Mouse (Mus musculus): Measurements from ENCODE around the gene S100a10. TPM values are rescaled to one million over a fixed set of nuclear protein-coding genes. Genes with fewer than 3 reads are reported as not detected.

Gene S100a10
- polyA plus RNA-seq, 3 experiments from 2014 or later, result 678 to 1,984 (median 706) TPM

DNA sequence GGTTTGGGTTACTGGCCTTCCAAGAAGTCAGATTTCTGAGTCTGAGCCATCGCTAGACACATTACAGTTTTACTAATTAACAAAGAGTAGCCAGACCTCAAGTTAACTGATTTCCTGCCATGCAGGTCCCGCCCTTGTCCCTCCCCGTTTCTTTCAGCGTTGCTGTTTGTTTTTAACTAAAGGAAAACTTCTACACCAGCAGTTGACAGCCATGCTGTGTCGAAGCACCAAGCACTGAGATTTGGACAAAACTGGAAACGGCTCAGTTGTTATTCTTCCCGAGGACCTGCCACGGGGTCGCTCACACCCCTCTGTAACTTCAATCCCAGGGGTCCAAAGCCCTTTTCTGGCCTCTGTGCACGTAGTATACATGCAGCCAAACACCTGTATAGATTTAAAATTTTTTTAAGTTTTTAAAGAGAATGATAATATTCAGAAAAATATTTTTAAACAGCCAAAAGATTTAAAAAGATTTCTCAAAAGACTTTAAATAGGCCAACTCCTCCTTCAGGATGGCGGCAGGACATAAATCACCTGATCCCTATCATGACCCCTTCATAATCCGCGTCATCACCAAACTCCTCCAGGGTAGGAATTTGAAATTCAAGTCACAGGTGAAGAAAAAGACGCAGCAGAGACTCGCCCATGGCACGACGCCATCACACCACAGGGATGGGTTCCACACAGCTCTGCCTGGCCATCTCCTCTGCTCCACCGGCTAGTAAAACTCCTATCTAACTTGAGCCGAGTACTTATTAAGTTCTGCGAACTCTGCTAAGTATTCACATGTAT lies 6.9 kb upstream of the S100a10 start:
- ATAC-seq, result peak; percentile 38

GRCm38 (mm10) chr3:93548541-93549266 lies 6.2 kb upstream of the S100a10 start:
- peak; percentile 18 for ATAC-seq

DNA sequence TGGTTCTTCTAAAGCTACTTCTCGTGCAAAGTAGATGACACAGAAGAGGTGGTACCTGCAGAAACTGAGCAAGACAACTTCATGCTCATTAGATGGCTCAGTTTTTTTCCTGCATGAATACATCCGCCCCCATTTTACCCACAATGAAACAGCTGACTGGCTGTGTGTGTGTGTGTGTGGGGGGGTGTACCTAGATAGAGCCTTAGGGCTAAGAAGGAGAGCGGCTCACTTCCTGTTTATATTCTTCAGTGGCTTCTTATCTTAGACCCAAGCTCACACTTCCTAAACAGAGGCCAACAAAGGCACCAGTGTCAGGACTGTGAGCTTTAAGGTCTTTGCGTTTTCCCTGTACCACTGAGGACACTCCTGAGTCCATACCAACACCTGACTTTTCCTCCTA lies 4.9 kb upstream of the S100a10 start:
- peak; percentile 72 for ATAC-seq

DNA sequence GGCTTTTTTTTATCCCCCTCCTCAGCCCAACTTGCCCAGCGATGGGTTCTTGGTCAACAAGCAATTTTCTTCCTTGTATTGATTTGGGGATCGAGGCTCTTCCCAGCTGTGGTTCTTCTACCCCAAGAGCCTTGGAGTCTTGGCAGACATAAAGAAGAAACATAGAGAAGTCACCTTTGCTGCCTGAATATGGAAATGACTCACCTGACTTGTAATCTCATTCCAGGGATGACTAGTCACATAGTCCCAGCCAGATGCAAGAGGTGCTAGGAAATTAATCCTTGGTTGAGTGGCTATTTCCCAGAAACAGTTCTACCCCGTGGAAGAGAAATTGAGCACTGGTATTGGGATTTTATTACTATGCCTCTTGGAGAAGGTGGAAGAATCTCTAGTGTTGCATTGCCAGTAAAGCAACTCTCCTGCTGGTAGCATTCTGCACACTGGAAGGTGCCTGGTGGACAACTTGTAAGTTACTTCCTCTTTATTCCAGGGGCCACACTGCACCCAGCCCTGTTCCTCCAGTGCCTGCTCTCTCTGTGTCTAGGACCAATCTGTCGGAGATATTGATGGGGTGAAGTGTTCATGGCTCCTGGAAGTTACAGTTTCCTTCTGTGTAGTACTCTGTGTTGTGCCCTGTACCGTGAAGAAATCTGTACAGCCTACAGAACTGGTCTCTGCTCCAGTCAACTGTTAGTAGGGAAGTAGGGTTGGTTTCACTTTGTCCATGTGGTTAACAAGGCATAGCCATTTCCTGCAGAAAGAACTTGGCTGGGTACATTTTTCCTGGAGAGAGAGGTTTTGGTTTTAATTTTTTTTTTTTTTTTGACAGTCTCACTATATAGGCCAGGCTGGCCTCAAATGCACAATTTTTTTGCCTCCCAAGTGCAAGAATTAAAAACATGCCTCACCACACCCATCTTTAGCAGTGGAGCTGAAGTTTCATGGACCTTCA lies 2.7 kb upstream of the S100a10 start:
- no peak for ATAC-seq

DNA sequence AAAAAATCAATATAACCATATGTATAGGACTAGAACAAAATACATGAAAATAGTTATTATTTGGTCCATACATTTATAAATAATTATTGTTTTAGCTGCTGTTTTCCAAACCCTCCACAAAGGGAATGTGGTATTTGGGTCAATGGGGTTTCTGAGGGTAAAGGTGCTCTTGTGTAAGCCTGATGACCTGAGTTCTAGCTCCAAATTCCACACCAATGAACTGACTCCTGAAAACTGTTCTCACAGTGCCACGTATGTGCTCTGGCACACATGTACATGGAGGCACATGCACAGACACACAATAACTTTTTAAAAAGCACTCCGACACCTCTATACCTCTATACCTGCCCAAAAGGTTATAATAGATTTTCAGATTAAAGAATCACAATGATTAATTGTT lies 1.6 kb upstream of the S100a10 start:
- no peak for ATAC-seq

- no peak for ATAC-seq
Measured at GRCm38 (mm10) chr3:93553765-93554378, 1.0 kb upstream of the S100a10 start.

GRCm38 (mm10) chr3:93554379-93554980 lies 400 bp upstream of the S100a10 start:
- ATAC-seq, result no peak

DNA sequence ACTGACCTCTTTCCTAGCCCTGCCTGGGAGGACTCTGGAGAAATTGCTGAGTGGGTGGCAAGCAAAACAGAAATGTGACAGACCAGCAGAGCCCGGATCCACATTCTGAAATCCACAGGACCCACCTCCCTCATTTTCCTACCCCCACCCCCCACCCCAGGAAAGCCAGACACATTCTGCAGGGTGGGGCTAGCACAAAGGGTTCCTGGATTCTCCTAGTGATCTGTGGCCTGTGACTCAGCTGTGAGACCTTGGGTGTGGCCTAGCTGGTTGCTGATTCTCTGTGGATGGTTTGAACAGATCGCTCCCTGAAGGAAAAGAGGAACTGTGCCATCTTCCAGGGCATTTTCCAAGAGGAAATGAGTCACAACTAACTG lies 986 bp downstream of the S100a10 start:
- no peak for ATAC-seq

DNA sequence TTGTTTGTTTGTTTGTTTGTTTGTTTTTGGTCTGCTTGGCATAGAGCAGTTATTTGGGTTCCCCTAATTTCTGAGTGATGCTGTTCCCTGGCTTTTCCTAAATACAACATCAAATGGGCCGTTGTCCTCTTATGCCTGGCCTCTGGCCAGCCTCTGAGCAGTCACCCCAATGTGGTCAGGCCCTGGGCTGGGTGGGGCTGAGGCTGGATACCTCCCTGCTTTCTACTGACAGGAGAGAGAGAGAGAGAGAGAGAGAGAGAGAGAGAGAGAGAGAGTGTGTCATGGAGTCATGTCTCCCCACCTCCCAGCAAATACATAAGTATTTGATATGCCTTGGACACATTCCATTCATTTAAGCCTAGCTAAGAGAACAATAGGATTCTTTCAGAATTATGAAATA lies 1.7 kb downstream of the S100a10 start:
- ATAC-seq, result no peak

GRCm38 (mm10) chr3:93557471-93557870 lies 2.6 kb downstream of the S100a10 start:
- no peak for ATAC-seq

DNA sequence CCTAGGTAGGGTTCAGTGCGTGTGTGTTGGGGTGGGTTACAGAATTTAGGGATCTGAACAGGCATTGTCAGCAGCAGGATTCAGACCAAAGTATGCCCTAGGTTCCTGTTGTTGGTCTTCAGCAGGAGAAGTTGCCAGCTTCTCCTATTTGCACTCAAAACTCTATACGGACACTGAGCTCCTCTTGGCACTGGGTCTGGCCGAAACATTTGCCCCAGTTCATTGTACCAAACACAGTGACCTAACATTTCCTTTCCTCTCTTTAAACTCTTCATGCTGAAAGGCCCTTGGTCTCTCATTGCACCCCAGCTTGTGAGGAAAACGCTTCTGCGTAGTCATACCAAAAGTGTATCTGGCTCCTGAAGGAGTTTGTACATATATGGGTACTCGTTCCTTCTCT lies 5.1 kb downstream of the S100a10 start:
- ATAC-seq, result no peak

GRCm38 (mm10) chr3:93562372-93562771 lies 7.5 kb downstream of the S100a10 start:
- peak; percentile 81 for ATAC-seq

DNA sequence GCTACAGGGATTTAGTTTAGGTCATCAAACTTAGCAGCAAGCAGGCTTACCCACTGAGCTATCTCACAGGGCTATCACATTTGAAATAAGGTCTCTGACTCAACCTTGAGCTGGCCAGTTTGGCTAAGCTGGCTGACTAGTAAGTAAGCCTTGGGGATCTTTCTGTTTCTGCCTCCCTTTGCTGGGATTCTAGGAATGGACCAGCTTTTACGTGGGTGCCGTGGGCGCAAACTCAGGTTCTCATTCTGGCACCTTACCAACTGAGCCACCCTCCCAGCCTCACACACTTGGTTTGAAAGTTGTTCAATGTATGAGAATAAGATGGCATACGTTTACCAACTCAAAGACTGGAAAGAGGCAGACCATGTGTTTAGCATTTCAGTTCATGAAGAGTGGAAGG lies 8.3 kb downstream of the S100a10 start:
- no peak for ATAC-seq

DNA sequence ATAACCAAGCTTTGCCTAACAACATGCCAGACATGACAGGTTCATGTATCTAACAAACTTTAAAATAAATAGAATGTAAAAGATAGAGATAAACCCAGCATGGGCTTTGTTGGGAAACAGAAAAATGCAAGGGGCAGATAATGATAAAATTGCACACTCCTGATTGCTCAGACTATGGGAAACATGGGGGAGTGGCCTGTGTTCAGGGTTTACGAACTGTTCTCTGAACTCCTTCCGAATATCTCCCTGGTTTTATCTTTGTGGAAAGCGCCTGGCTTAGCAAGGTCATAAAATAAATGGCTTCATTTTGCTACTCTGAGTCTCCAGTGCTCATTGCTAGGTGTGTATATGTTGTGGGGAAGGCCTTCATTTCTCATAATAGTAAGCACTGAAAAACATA lies 12.0 kb downstream of the S100a10 start:
- no peak for ATAC-seq

DNA sequence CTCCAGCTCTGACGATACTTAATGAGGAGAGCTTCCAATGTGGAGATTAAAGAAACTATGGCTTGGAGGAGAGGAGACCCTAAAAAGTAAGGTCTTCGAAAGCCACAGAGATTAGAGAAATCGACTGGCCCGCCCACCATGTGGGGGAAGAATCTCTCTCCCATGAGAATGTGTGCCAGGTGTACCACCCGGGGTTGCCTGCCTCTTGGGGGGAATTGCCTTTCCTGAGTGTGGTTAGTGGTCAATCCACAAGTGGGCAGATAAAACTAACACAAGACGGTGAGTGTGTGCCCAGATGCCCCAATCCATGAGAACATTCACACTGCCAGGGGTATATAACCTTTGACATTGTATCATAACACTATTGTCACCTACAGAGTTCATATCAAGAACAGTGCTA lies 12.8 kb downstream of the S100a10 start:
- no peak for ATAC-seq

DNA sequence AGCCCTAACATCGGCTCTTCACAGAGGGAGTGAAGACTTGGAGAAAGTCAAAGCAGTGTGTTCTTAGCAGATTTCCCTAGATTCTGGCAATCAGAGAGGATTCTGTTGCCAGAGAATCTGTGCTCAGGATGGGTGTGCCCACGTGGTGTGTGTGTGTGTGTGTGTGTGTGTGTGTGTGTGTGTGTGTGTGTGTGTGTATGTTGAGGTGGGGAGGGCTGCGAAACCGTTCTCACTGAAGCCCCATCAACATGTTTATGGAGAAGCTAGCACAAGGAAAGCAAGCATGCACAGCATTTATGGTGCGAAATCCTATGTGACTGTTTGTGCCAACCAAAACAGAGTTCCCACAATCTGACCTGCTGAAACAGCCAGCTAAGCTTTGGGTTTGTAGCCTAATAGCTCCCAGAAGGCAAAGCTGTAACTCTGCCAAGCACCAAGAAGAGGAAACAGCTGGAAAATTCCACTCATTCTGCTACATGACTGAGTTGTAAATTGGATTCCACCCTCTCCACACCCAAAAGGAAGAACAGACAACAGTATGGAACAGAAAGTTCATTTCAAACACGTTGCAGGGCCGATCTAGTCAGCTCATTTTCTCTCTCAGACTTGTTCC lies 13.7 kb downstream of the S100a10 start:
- no peak for ATAC-seq

DNA sequence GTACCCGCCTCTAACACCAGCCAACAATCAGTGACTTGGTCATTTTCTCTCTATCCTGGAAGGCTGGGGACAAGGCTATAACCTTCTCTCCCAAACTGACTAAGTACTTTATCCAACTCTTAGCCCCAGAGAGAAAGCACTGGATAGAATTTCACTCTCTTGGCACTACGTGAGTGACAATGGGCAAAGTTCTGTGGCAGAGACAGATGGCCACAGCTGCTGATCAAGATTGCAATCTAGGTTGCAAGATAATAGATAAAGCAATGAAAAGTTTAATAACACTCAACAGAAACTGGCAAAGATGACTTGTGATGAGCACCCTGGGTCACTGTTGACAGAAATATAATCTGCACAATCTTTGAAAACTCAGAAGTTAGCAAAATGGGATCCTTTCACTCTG lies 14.2 kb downstream of the S100a10 start:
- no peak for ATAC-seq

- no peak for ATAC-seq
Measured at GRCm38 (mm10) chr3:93572058-93572791, 17.3 kb downstream of the S100a10 start.

DNA sequence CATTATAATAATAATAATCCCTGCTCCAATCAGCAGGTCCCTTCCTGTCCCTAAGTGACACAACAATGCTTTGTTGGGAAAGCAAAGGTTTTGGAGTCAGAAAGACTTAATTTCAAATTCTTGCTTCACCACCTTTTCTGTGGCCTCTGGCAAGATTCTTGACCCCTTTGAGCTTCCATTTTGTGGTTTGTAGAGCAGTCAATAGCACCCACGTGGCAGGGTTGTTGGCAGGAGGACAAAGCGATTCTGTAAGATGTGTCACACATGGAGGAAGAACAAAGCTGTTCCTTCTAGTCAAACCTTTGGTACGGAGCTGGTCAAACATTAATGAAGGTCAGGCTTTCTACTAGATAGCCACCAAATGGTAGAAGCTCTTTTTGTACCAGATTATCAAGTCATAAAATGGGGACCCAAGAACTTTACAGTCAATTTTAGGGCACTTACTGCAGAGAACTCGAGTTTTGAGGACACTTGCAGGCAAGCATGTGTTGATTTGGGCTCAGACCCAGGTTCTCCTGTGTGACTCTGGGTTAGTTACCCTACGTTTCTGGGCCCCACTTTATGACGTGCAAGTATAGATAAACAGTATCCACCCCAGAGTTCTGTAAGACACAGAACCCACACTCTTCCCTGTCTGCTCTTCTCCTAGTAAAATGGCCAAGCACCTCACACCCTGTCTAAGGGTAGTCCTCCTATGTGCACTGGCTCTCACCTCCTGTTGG lies 24.6 kb downstream of the S100a10 start:
- no peak for ATAC-seq

DNA sequence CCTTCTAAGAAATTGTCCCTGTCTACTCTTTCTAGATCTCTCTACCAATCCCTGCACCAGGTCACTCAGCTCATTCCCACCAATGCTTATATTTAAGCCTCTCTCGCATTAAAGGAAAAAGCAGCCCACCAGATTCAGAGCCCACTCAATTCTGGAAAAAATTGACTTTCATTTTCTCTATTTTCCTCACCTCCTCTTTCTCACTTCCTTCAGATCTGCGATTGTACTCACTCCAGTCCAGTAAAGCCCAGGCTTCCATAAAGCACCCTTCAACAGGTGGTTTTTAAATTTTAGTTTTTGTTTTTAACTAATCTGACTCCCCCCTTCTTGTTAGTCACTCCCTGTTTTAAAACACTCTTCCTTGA lies 25.1 kb downstream of the S100a10 start:
- no peak for ATAC-seq
